Mouse (Mus musculus): Measurements from ENCODE around the gene Slc9a2.
A peak's percentile ranks its signal among the peaks of the same experiment; 100 is the strongest.

Gene Slc9a2

DNA sequence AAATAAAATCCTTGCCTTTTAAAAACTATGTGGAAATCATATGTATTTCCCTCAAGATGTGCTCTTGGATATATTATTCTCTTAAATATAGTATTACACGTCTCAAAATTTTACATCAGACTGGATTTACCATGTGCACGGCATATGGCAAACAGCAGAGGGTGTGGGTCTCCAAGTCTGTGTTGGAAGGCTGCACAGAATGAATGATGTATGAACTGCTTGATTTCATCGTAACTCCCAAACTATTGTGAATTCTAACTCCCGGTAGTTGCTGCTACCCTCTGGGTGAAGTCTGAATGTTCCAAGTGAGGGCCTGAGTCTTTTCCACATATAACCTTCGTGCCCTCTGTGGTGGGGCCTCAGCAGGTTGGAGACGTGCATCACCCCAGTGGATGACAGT, 108.6 kb downstream of the Slc9a2 start:
- no peak for DNase-seq

DNA sequence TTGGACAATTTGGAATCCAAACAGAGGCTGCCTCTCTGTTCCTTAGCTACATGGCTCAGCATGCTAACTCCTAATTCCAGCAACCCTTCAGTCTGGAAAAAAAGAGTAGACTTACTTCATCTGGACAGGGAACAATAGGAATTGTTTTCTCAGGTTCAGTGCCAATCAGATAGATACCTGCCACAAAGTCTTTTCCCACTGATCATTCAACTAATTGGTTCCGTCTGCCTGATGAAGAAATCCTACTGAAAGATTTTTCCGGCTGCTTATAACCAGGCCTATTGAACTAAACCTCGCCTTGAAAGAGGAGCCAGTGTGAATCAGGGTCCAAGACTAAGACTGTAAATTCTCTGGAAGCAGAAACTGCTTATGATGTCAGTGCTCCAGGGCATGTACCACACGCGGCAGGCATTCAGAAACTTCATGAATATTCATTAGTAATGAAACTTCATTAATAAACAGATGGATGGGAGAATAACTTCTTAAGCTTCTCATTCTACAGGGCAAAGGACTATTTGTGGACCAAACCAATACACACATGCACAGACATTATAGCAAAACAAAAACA, 109.4 kb downstream of the Slc9a2 start:
- no peak for DNase-seq

DNA sequence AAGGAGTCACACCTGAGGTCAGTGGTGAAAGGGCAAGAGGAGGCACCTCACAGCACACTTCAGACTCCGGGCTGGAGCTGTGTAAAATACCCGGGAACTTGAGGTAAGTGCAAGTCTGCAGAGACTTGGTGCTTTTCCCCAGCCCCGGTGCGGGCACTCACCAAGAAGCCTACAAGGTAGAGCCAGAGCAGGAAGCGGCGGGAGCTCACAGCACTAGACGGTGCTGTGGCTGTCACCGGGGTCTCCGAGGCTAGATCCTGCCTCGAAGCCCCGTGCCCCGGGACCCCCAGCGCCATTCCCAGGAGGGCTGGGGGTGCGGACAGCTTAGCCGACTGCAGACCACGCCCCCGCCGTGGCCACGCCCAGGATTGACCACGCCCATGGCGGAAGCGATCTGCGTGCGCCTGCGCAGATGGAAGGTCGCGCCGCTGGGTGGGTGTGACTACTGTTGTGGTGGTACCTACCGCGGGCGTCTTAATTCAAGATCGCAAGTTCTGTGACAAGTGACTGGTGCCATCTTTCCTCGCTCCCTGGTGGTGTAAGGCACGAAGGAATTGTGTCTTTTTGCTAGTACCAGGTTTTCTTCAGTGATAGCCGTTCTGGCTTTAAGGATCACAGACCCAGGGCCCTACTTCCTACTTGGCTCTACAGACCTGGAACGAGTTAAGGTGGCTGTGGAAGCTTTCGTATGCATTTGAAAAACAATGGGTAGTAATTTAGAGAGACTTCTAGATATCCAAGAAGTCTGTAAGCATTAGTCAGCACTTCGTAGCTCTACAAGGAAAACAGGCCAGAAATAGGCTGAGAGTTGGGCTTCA, 110.2 kb downstream of the Slc9a2 start, which contains the start of gene Mfsd9:
TSS of gene Mfsd9 (minus strand) at position 364 of the 818 bp plus-strand sequence.
- DNase-seq = peak; percentile 68

DNA sequence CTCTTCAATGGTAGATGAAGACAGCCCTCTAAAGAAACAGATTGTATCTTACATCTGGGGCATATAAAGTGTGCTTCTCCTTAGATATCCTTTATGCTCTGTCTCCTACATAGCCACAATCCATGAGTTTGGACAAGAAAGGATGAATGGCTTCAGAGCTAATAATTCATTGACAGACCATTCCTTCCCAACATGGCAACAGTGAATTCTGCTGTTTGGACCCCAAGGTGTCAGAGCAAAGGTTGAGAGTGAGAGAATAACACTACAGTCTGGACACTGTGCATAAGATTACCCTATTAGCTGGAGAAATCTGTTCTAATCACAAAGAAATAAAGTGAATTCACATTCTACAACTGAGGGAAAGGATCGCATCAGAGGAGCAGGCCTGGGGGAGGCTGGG, 115.1 kb downstream of the Slc9a2 start:
- no peak for DNase-seq

DNA sequence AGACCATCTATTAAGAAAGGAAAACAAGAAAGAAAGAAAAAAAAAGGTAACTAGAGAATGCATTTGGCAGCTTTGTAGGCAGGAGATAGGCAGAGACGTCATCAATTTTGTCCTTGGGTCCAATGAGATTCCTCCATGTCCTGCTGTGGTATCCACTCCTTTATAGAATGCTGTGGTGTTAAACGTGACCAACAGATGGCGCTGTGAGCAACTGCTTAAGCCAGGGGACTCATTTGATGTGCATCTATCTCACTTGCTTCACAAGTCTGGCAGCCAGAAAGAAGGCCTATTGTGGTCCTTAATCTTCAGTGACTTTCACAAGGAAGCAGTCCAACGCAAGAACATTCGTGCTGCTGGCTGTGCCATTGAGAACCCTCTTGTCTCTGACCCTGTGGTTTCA, 117.0 kb downstream of the Slc9a2 start:
- peak; percentile 23 for DNase-seq

DNA sequence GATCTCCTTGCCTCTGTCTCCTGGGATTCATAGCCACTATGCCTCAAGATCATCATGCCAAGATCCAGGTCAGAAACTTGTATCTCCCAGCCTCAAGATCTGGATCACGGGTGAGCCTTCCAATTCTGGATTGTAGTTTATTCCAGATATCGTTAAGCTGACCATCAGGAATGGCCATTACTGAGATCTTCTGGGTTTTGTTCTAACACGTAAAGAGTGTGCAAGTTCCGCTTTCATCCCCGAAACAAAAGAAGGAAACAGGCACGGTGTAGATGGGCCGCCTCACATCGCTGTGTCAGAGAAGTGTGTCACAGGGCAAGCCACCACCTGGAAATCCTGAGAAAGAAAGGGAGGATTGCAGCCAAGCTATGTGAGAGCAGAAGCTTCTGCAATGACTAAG, 118.7 kb downstream of the Slc9a2 start:
- no peak for DNase-seq

DNA sequence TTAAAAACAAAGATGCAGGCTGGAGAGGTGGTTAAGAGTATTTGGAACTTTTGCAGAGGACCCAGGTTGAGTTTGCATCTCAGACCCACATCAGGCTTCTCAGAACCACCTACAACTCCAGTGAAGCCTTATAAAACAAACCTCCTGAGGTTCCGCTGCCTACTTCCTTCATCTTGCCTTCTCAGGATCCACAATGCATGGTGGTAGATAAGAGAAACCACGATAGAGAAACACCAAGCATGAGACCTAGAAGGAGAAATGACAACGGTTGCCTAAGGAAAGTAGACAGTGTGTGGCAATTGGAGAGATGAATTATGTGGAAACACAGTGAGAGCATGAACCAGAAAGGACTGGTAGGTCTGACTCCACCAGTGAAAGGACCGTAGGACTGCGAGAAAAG, 120.5 kb downstream of the Slc9a2 start:
- no peak for DNase-seq

DNA sequence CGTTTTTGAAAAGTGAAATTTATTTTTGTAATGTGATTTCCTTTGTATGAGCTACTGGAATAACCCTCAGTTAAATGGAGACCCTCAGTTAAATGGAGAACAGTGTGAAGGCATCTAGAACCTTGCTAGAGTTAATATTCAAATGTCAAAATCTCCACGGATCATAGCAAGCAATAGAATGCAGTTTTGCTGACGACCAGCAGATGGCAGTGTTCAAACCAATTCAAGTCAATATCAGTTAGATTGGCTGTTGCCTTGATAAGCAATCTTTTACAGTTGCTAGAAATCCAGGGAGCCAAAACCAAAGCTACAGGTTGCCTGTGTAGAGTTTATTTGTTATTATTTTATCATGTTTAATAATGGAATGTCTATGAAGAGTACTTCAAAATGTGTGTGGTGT, 122.4 kb downstream of the Slc9a2 start:
- peak; percentile 7 for DNase-seq

DNA sequence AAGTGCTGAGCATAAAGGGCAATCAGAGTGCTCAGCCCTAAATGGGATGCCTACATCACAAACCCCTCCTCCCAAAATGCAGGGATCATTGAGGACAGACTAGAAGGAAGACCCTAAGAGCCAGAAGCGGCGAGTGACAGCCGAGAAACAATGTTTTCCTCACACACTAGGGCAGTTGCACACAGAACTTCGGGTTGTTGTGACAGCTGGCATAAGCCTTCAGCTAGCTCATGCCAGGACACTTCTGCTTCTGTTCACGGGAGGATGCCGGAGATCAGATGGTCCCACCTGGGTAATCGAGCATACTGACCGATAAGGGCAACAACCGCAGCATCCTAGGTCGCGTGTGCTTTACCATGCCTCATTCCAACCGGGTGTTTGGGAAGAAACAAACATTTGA, 123.7 kb downstream of the Slc9a2 start:
- no peak for DNase-seq

DNA sequence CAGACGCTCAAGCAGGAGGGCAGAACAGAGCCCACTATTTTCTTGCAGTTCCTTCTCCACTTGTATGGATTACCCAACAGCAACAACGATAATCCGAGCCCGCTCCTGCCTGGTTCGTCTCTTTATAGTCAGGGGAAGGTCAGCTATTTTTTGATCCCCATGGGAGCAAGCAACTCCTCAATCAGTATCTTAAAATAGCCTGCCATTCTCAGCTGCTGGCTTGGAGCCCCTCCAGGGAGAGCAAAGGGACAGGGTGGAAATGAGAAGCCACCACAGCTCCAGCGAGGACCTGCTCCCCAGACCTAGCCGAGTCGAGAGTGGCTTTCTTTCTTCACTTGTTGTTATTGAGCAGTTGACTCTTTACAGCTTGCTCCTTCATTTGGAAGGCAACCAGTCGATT, 125.0 kb downstream of the Slc9a2 start, which contains the start of gene Tmem182:
TSS of gene Tmem182 (plus strand) at position 251 of the 400 bp plus-strand sequence.
- DNase-seq = no peak

DNA sequence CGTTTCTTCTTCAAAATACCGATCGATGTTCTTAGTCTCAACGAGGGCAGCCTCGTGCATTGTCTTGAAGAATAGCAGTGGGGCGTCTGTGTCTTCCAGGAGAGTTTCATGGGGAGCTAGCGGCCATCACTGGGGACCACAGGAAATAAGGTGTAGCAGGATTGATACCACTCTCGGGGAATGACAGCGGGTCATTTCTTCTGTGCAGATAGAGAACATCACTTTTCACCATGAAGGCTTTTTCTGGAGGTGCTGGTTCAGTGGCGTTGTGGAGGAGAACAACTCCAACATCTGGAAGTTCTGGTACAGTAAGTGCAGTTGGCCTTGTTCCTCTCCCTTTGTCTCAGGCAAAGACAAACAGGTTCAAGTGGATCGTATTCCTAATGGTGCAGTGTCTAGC, 125.5 kb downstream of the Slc9a2 start:
- DNase-seq = no peak

DNA sequence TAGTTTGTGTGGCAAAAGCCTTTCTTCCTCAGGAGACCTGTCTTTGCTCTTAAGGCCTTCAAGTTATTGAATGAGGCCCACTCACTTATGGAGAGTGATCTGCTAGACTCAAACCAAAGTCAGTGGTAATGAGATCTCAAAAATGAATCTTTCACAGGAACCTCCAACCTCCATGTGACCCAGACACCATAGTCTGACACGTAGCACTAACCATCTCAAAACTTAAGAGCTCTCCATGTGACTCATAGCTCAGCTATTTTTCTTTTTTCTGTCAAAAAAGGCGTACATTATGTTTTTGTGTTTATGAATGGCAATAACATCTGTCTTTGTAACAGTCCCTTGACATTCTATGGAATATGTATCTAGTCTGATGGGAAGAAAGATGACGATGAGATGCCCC, 128.3 kb downstream of the Slc9a2 start:
- DNase-seq = no peak

DNA sequence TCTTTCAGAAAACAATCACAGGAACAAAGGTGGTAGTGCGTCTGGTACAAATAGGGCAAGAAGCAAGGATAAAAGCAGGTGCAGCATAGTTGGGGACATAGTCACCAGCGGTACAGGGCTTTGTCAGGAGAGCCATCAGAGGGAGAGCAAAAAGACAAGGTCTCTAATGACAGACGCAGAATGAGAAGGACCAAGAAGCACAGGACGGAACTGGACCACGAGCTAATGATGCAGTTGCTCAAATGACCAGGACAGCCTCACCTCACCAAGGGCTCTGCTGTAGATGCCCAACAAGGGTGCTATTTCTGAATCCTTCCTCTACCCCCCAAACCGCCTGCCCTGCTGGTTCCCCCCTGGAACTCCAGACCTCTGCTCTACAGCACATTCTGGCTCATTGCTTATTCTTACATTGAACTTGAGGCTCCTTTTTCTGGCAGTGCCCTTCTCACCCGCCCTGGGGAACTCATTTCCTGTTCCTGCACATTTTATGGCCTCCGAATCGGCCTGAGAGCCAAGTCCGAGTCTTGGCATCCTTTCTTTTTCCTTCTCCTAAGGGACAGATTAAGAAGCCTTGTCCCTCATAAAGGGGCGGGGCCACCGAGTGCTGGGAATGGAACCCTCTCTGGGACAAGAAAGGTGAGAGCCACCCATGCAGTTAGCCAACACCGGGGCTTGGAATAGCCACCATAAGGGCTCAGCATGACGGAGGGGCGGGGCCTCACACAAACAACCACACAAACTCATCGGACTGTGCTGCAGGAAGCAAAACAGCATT, 134.9 kb downstream of the Slc9a2 start:
- no peak for DNase-seq
